Mouse (Mus musculus): ENCODE measurements around the gene Slc41a2. TPM values are rescaled to one million over a fixed set of nuclear protein-coding genes. Genes with fewer than 3 reads are reported as not detected.

Gene Slc41a2
- polyA plus RNA-seq, 1 experiment from 2014 or later = 0.72 TPM

DNA sequence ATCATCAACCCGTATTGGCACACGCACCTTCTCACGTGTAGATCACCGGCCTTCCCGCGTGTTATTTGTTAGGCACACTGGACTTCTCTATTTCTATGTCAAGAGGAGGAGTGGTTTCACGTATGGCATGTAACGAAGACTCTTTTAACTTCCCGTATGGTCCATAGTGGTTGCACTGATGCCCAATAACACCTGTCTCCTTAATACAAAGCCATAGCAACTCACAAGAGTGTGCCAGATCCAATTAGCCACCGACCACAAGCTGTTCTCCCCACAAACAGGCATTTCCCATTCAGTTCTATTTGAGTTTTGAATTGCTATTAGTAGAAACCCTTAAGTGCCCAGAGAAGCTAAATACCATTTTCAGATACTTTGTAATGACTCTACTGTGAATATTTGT, 117.5 kb downstream of the Slc41a2 start:
- WGBS = 87% methylated on average over 10 of the region's 10 CpGs
- no peak overlapping the region for H3K9ac ChIP-seq (ENCODE audit: low read length)
- no peaks in the 10 kb centered on the region for H3K36me3 ChIP-seq (ENCODE audit: control insufficient read depth, insufficient read depth, low read length)
- H3K4me3 ChIP-seq (ENCODE audit: control insufficient read depth in 1 of 2, insufficient read depth in 1 of 2, low read depth in 1 of 2, low read length in 2 of 2) = no peak overlapping the region
- H3K27me3 ChIP-seq (ENCODE audit: control insufficient read depth, insufficient read depth, low read length) = no peaks in the 10 kb centered on the region
- H3K27ac ChIP-seq (replicated peaks in 1 of 2; ENCODE audit: control insufficient read depth in 1 of 2, insufficient read depth in 1 of 2, low read depth in 2 of 2, low read length in 2 of 2) = no peak overlapping the region
- no peak overlapping the region for H3K4me2 ChIP-seq (ENCODE audit: low read length)
- ATAC-seq (ENCODE audit: insufficient number of reproducible peaks, insufficient read depth, low FRiP score, low read depth) = no peak
- H3K9me3 ChIP-seq (ENCODE audit: control insufficient read depth, low read length) = 0 out of 2 replicates have a peak, but pooled peaks cover 4% of the 10 kb centered on the region
- H3K4me1 ChIP-seq (ENCODE audit: control insufficient read depth in 2 of 2, insufficient read depth in 2 of 2, low read length in 2 of 2) = peaks cover 0 to 3% of the 10 kb centered on the region in 2 experiments; a peak in 1 of 4 replicates

GRCm38 (mm10) chr10:83219729-83220128, 118.0 kb downstream of the Slc41a2 start:
- no peak overlapping the region for H3K9ac ChIP-seq (ENCODE audit: low read length)
- 0 out of 2 replicates have a peak, but pooled peaks cover 4% of the 10 kb centered on the region for H3K9me3 ChIP-seq (ENCODE audit: control insufficient read depth, low read length)
- ATAC-seq (ENCODE audit: insufficient number of reproducible peaks, insufficient read depth, low FRiP score, low read depth) = no peak
- WGBS = 29% methylated on average over 12 of the region's 12 CpGs
- no peak overlapping the region for H3K27ac ChIP-seq (replicated peaks in 1 of 2; ENCODE audit: control insufficient read depth in 1 of 2, insufficient read depth in 1 of 2, low read depth in 2 of 2, low read length in 2 of 2)
- H3K4me1 ChIP-seq (ENCODE audit: control insufficient read depth in 2 of 2, insufficient read depth in 2 of 2, low read length in 2 of 2) = peaks cover 0 to 3% of the 10 kb centered on the region in 2 experiments; a peak in 1 of 4 replicates
- H3K27me3 ChIP-seq (ENCODE audit: control insufficient read depth, insufficient read depth, low read length) = no peaks in the 10 kb centered on the region
- no peaks in the 10 kb centered on the region for H3K36me3 ChIP-seq (ENCODE audit: control insufficient read depth, insufficient read depth, low read length)
- no peak overlapping the region for H3K4me2 ChIP-seq (ENCODE audit: low read length)
- no peak overlapping the region for H3K4me3 ChIP-seq (ENCODE audit: control insufficient read depth in 1 of 2, insufficient read depth in 1 of 2, low read depth in 1 of 2, low read length in 2 of 2)

DNA sequence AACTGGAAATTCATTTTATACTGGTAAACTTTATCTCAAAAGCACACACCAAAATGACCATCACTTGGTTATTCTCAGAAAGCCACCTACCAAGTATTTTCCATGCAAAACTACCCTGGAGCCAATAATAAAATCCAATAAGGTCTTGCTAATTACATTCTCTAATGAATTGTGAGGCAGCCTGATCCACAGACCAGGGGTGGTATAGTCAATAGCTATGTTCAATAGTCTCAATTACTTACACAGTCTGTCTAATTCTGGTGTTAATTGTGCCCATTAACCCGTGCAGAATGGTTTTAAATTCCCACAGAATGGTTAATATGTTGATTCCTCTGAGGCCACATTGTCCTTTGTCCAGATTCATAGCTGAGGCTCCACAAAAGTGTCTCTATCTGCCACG, 118.9 kb downstream of the Slc41a2 start:
- ATAC-seq (ENCODE audit: insufficient number of reproducible peaks, insufficient read depth, low FRiP score, low read depth) = no peak
- Histone ChIP-seq H3K4me1 (ENCODE audit: control insufficient read depth in 2 of 2, insufficient read depth in 2 of 2, low read length in 2 of 2) (peaks cover 0 to 3% of the 10 kb centered on the region in 2 experiments; a peak in 1 of 4 replicates), H3K27me3 (ENCODE audit: control insufficient read depth, insufficient read depth, low read length) (no peaks in the 10 kb centered on the region), H3K27ac (replicated peaks in 1 of 2; ENCODE audit: control insufficient read depth in 1 of 2, insufficient read depth in 1 of 2, low read depth in 2 of 2, low read length in 2 of 2) (no peak overlapping the region), H3K4me3 (ENCODE audit: control insufficient read depth in 1 of 2, insufficient read depth in 1 of 2, low read depth in 1 of 2, low read length in 2 of 2) (no peak overlapping the region), H3K9me3 (ENCODE audit: control insufficient read depth, low read length) (0 out of 2 replicates have a peak, but pooled peaks cover 4% of the 10 kb centered on the region), H3K36me3 (ENCODE audit: control insufficient read depth, insufficient read depth, low read length) (no peaks in the 10 kb centered on the region), H3K9ac (ENCODE audit: low read length) (no peak overlapping the region), H3K4me2 (ENCODE audit: low read length) (no peak overlapping the region)
- 58% methylated on average over 2 of the region's 2 CpGs for WGBS

DNA sequence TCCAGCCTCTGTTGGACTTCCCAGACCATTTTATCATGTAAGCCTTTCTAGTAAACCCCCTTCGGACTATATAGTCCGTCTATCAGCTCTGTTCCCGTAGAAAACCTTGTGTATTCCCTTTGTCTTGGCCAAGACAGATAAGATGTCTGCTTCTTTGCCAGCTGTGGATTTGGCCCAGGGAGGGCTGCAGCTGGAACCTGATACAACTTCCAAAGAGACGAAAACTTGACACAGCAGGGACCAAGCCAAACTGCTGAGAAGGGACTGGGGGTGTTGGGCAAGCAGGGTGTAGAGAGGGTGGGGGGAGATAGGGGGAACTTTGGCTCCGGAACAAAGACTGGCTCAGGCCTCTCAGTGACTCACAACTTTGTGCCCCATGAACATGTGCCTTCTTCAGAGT, 120.4 kb downstream of the Slc41a2 start:
- H3K4me2 ChIP-seq (ENCODE audit: low read length) = no peak overlapping the region
- H3K36me3 ChIP-seq (ENCODE audit: control insufficient read depth, insufficient read depth, low read length) = no peaks in the 10 kb centered on the region
- H3K27me3 ChIP-seq (ENCODE audit: control insufficient read depth, insufficient read depth, low read length) = no peaks in the 10 kb centered on the region
- no peaks in the 10 kb centered on the region for H3K9me3 ChIP-seq (ENCODE audit: control insufficient read depth, low read length)
- peak; percentile 59 for ATAC-seq (ENCODE audit: insufficient number of reproducible peaks, insufficient read depth, low FRiP score, low read depth)
- H3K4me3 ChIP-seq (ENCODE audit: control insufficient read depth in 1 of 2, insufficient read depth in 1 of 2, low read depth in 1 of 2, low read length in 2 of 2) = no peak overlapping the region
- peaks cover 0 to 3% of the 10 kb centered on the region in 2 experiments; a peak in 1 of 4 replicates for H3K4me1 ChIP-seq (ENCODE audit: control insufficient read depth in 2 of 2, insufficient read depth in 2 of 2, low read length in 2 of 2)
- no peak overlapping the region for H3K9ac ChIP-seq (ENCODE audit: low read length)
- peak overlapping the region in 1 of 2 experiments; percentile 38; a peak in 1 of 4 replicates for H3K27ac ChIP-seq (replicated peaks in 1 of 2; ENCODE audit: control insufficient read depth in 1 of 2, insufficient read depth in 1 of 2, low read depth in 2 of 2, low read length in 2 of 2)
- 30% methylated on average over 5 of the region's 5 CpGs for WGBS

- H3K9me3 ChIP-seq (ENCODE audit: control insufficient read depth, low read length) = no peaks in the 10 kb centered on the region
- no peaks in the 10 kb centered on the region for H3K36me3 ChIP-seq (ENCODE audit: control insufficient read depth, insufficient read depth, low read length)
- no peak for ATAC-seq (ENCODE audit: insufficient number of reproducible peaks, insufficient read depth, low FRiP score, low read depth)
- no peaks in the 10 kb centered on the region for H3K27me3 ChIP-seq (ENCODE audit: control insufficient read depth, insufficient read depth, low read length)
- H3K9ac ChIP-seq (ENCODE audit: low read length) = no peak overlapping the region
- no peak overlapping the region for H3K4me2 ChIP-seq (ENCODE audit: low read length)
- no peak overlapping the region for H3K27ac ChIP-seq (replicated peaks in 1 of 2; ENCODE audit: control insufficient read depth in 1 of 2, insufficient read depth in 1 of 2, low read depth in 2 of 2, low read length in 2 of 2)
- no peak overlapping the region for H3K4me3 ChIP-seq (ENCODE audit: control insufficient read depth in 1 of 2, insufficient read depth in 1 of 2, low read depth in 1 of 2, low read length in 2 of 2)
- WGBS = 54% methylated on average over 5 of the region's 5 CpGs
- peaks cover 0 to 3% of the 10 kb centered on the region in 2 experiments; a peak in 1 of 4 replicates for H3K4me1 ChIP-seq (ENCODE audit: control insufficient read depth in 2 of 2, insufficient read depth in 2 of 2, low read length in 2 of 2)
Observed at GRCm38 (mm10) chr10:83215559-83215958, 122.1 kb downstream of the Slc41a2 start.

- no peak overlapping the region for H3K27ac ChIP-seq (replicated peaks in 1 of 2; ENCODE audit: control insufficient read depth in 1 of 2, insufficient read depth in 1 of 2, low read depth in 2 of 2, low read length in 2 of 2)
Observed at GRCm38 (mm10) chr10:83212618-83213017, 125.1 kb downstream of the Slc41a2 start.

DNA sequence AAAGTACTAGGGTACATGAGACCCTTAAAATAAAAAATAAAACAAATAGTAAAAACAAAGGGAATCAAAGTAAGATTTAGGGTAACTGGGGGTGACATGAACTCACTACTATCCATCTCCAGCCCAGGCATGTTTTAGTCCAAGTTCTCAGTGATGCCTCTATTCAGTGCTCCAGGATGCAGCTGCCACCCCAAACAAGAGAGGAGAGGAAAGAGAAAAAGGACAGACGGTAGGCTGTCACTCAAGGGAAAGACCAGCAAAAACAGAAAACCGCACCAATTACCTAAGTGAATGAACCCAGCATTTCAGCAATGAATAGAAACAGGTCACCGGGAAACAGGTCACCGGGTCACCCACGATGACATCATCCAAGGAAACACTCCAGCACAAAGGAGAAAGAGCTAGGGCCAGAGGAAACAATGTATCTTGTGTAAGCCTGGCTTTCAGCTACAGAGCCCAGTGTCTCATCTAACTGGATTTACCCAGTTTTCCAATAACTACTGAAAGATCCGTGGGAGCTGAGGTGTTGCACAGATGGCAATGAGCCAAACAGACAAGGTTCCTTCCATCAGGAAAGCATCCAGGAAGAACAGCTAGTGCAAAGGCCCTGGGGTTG, 126.6 kb downstream of the Slc41a2 start:
- ATAC-seq (ENCODE audit: insufficient number of reproducible peaks, insufficient read depth, low FRiP score, low read depth) = no peak
- 58% methylated on average over 6 of the region's 6 CpGs for WGBS

More at GRCm38 (mm10) chr10:83212618-83213017, 125.1 kb downstream of the Slc41a2 start:
- no peaks in the 10 kb centered on the region for H3K9me3 ChIP-seq (ENCODE audit: control insufficient read depth, low read length)
- H3K4me3 ChIP-seq (ENCODE audit: control insufficient read depth in 1 of 2, insufficient read depth in 1 of 2, low read depth in 1 of 2, low read length in 2 of 2) = no peak overlapping the region
- 91% methylated on average over 4 of the region's 4 CpGs for WGBS
- peaks cover 0 to 3% of the 10 kb centered on the region in 2 experiments; a peak in 1 of 4 replicates for H3K4me1 ChIP-seq (ENCODE audit: control insufficient read depth in 2 of 2, insufficient read depth in 2 of 2, low read length in 2 of 2)
- H3K36me3 ChIP-seq (ENCODE audit: control insufficient read depth, insufficient read depth, low read length) = no peaks in the 10 kb centered on the region
- H3K27me3 ChIP-seq (ENCODE audit: control insufficient read depth, insufficient read depth, low read length) = no peaks in the 10 kb centered on the region
- no peak overlapping the region for H3K4me2 ChIP-seq (ENCODE audit: low read length)
- no peak for ATAC-seq (ENCODE audit: insufficient number of reproducible peaks, insufficient read depth, low FRiP score, low read depth)
- no peak overlapping the region for H3K9ac ChIP-seq (ENCODE audit: low read length)

GRCm38 (mm10) chr10:83210122-83210521, 127.6 kb downstream of the Slc41a2 start:
- Histone ChIP-seq H3K9ac (ENCODE audit: low read length) (no peak overlapping the region), H3K4me3 (ENCODE audit: control insufficient read depth in 1 of 2, insufficient read depth in 1 of 2, low read depth in 1 of 2, low read length in 2 of 2) (no peak overlapping the region), H3K36me3 (ENCODE audit: control insufficient read depth, insufficient read depth, low read length) (no peaks in the 10 kb centered on the region), H3K27ac (replicated peaks in 1 of 2; ENCODE audit: control insufficient read depth in 1 of 2, insufficient read depth in 1 of 2, low read depth in 2 of 2, low read length in 2 of 2) (no peak overlapping the region), H3K27me3 (ENCODE audit: control insufficient read depth, insufficient read depth, low read length) (no peaks in the 10 kb centered on the region), H3K9me3 (ENCODE audit: control insufficient read depth, low read length) (no peaks in the 10 kb centered on the region), H3K4me1 (ENCODE audit: control insufficient read depth in 2 of 2, insufficient read depth in 2 of 2, low read length in 2 of 2) (no peaks in the 10 kb centered on the region), H3K4me2 (ENCODE audit: low read length) (no peak overlapping the region)
- 78% methylated on average over 16 of the region's 16 CpGs for WGBS
- ATAC-seq (ENCODE audit: insufficient number of reproducible peaks, insufficient read depth, low FRiP score, low read depth) = no peak

More for the DNA sequence above, 126.6 kb downstream of the Slc41a2 start:
- Histone ChIP-seq H3K27me3 (ENCODE audit: control insufficient read depth, insufficient read depth, low read length) (no peaks in the 10 kb centered on the region), H3K9me3 (ENCODE audit: control insufficient read depth, low read length) (no peaks in the 10 kb centered on the region), H3K9ac (ENCODE audit: low read length) (no peak overlapping the region), H3K4me1 (ENCODE audit: control insufficient read depth in 2 of 2, insufficient read depth in 2 of 2, low read length in 2 of 2) (no peaks in the 10 kb centered on the region), H3K4me3 (ENCODE audit: control insufficient read depth in 1 of 2, insufficient read depth in 1 of 2, low read depth in 1 of 2, low read length in 2 of 2) (no peak overlapping the region), H3K4me2 (ENCODE audit: low read length) (no peak overlapping the region), H3K27ac (replicated peaks in 1 of 2; ENCODE audit: control insufficient read depth in 1 of 2, insufficient read depth in 1 of 2, low read depth in 2 of 2, low read length in 2 of 2) (no peak overlapping the region), H3K36me3 (ENCODE audit: control insufficient read depth, insufficient read depth, low read length) (no peaks in the 10 kb centered on the region)

Measured in heart, embryonic 14.5 days (tissue).